Mouse (Mus musculus): ENCODE results near the gene Gm20388. TPM values are rescaled to one million over a fixed set of nuclear protein-coding genes. Genes with fewer than 3 reads are reported as not detected.

Gm20388 gene
- polyA plus RNA-seq, 1 experiment = 10.6 TPM

DNA sequence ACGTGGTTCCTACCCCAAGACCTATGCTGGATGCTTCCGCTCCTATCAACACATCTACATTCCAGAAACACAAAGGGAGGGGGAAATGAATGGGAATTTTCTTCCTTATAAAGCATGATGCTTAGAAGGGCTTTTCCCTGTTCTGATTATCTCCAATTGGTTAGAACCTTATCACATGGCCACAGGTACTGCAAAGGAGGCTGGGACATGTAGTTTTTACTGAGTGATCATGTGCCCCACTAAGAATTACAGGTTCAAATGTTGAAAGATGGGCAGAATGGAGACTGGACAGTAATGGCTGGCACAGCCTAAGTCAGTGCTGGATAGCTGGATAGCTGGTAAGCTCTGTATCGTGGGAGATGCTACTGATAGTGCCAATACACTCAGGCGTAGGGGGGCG, 1763.3 kb downstream of the Gm20388 start:
- Histone ChIP-seq H3K4me3 (replicated peaks; ENCODE audit: control insufficient read depth, low read depth, low read length) (no peak overlapping the region), H3K4me1 (ENCODE audit: control insufficient read depth, insufficient read depth, low read length) (no peaks in the 10 kb centered on the region; the same call in 1 of the 2 replicates), H3K27ac (ENCODE audit: control insufficient read depth, insufficient read depth, low read depth, low read length, poor library complexity) (no peak overlapping the region)
- WGBS = 69% methylated on average over 5 of the region's 5 CpGs
- TF ChIP-seq CTCF (IDR thresholded peaks at IDR 0.05; ENCODE audit: control insufficient read depth, insufficient read depth, low read length) (no peak), POLR2A (IDR thresholded peaks at IDR 0.05; ENCODE audit: borderline replicate concordance, control insufficient read depth, low read depth, low read length) (no peak)

DNA sequence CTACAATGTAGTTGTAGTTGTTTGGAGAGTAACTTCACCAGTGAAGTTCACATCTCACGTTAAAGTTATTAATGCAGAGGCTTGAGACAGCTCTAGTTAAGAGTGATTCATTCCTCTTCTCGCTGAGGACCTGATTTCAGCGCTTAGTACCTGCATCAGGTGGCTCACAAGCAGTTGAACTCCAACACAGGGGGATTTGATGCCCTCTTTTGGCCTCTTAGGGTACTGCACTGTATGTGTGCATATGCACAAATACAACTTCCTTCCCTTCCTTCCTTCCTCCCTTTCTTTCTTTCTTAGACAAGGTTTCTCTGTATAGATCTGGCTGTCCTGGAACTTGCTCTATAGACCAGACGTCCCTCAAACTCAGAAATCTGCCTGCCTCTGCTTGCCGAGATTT, 1763.9 kb downstream of the Gm20388 start:
- Histone ChIP-seq H3K4me1 (ENCODE audit: control insufficient read depth, insufficient read depth, low read length) (no peaks in the 10 kb centered on the region), H3K27ac (ENCODE audit: control insufficient read depth, insufficient read depth, low read depth, low read length, poor library complexity) (no peak overlapping the region), H3K4me3 (replicated peaks; ENCODE audit: control insufficient read depth, low read depth, low read length) (no peak overlapping the region)
- WGBS = 57% methylated on average over 5 of the region's 5 CpGs
- TF ChIP-seq CTCF (IDR thresholded peaks at IDR 0.05; ENCODE audit: control insufficient read depth, insufficient read depth, low read length) = no peak
- no peak for TF ChIP-seq POLR2A (IDR thresholded peaks at IDR 0.05; ENCODE audit: borderline replicate concordance, control insufficient read depth, low read depth, low read length)

DNA sequence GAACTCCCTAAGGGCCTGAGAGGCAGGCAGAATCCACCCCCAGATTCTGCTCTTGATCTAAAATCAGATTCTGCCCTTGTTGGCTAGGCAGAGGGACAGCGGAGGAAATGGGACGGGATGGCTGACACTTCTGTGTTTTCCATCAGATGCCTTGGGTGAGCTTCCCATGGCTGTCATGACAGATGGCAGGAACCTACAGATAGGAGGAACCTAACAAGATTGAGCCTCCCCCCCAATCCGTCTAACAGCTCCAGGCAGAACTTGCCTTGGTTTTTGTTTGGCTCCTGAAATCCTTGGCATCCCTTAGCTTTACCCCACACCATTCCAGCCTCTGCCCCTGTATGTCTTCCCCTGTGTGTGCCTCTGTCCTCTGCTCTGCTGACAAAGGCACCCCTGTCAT, 1764.5 kb downstream of the Gm20388 start:
- Histone ChIP-seq H3K27ac (ENCODE audit: control insufficient read depth, insufficient read depth, low read depth, low read length, poor library complexity) (no peak overlapping the region), H3K4me1 (ENCODE audit: control insufficient read depth, insufficient read depth, low read length) (no peaks in the 10 kb centered on the region), H3K4me3 (replicated peaks; ENCODE audit: control insufficient read depth, low read depth, low read length) (no peak overlapping the region)
- 75% methylated on average over 3 of the region's 3 CpGs for WGBS
- no peak for TF ChIP-seq POLR2A (IDR thresholded peaks at IDR 0.05; ENCODE audit: borderline replicate concordance, control insufficient read depth, low read depth, low read length)
- TF ChIP-seq CTCF (IDR thresholded peaks at IDR 0.05; ENCODE audit: control insufficient read depth, insufficient read depth, low read length) = no peak

DNA sequence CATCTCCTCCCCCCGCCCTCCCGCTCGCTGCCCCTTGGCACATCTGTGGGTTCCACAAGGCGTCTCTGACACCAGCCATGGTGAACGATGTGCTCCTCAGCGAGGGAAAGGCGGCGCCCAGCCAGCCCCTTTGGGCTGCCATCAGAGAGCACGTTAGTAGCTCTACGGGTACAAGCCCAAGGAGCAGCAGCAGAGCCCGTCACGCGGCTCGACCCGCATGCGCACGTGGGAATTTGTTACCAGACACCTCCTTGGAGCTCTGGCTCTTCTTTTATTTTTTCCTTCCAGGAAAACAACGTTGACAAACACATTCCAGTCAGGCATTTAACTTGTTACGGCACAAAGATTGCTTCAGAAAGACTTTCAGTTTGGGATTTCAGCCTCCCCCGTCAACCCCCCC, 1765.1 kb downstream of the Gm20388 start:
- Histone ChIP-seq H3K27ac (ENCODE audit: control insufficient read depth, insufficient read depth, low read depth, low read length, poor library complexity) (no peak overlapping the region), H3K4me1 (ENCODE audit: control insufficient read depth, insufficient read depth, low read length) (no peaks in the 10 kb centered on the region), H3K4me3 (replicated peaks; ENCODE audit: control insufficient read depth, low read depth, low read length) (no peak overlapping the region)
- WGBS = 58% methylated on average over 20 of the region's 20 CpGs
- TF ChIP-seq POLR2A (IDR thresholded peaks at IDR 0.05; ENCODE audit: borderline replicate concordance, control insufficient read depth, low read depth, low read length) (no peak), CTCF (IDR thresholded peaks at IDR 0.05; ENCODE audit: control insufficient read depth, insufficient read depth, low read length) (no peak)

DNA sequence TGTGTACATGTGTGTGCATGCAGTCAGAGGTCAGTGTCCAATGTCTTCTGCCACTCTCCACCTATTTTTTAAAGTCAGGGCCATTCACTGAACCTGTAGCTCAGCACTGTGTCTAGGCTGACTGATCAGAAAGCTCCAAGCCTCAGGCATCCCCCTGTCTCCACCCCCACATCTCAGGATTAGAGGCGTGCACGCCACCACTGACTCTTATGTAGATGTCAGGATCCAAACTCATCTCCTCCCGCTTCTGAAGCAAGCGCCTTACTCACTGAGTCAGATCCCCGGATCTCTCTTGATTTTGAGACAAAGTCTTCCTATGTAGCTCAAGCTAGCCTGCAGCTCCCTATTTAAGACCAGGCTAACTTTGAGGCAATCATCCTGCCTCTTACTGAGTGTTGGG, 1768.1 kb downstream of the Gm20388 start:
- H3K4me1 ChIP-seq (ENCODE audit: control insufficient read depth, insufficient read depth, low read length) = no peaks in the 10 kb centered on the region
- H3K4me3 ChIP-seq (replicated peaks; ENCODE audit: control insufficient read depth, low read depth, low read length) = no peak overlapping the region
- 71% methylated on average over 5 of the region's 5 CpGs for WGBS
- no peak for TF ChIP-seq POLR2A (IDR thresholded peaks at IDR 0.05; ENCODE audit: borderline replicate concordance, control insufficient read depth, low read depth, low read length)
- no peak for TF ChIP-seq CTCF (IDR thresholded peaks at IDR 0.05; ENCODE audit: control insufficient read depth, insufficient read depth, low read length)
- no peak overlapping the region for H3K27ac ChIP-seq (ENCODE audit: control insufficient read depth, insufficient read depth, low read depth, low read length, poor library complexity)

DNA sequence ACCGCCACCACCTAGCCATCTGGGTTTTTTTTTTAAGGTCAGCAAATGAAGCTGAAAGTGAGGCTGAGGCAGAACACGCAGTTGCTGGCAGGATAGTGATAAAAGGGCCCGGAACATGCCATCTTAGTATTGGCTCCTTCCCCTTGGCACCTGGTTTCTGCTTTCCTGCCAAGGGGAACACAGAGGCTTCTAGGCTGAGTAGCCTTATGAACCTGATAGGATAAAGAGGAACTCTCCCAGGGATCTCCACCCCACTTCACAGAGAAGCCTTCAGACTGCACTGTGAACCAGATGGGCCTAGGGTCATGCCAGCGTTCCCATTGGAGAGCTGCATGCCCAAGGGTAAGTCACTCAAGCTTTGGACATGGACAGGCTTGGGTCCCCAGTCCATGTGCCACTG, 1770.3 kb downstream of the Gm20388 start:
- no peaks in the 10 kb centered on the region for H3K4me1 ChIP-seq (ENCODE audit: control insufficient read depth, insufficient read depth, low read length)
- H3K4me3 ChIP-seq (replicated peaks; ENCODE audit: control insufficient read depth, low read depth, low read length) = no peak overlapping the region
- 76% methylated on average over 4 of the region's 4 CpGs for WGBS
- no peak for TF ChIP-seq CTCF (IDR thresholded peaks at IDR 0.05; ENCODE audit: control insufficient read depth, insufficient read depth, low read length)
- TF ChIP-seq POLR2A (IDR thresholded peaks at IDR 0.05; ENCODE audit: borderline replicate concordance, control insufficient read depth, low read depth, low read length) = no peak
- H3K27ac ChIP-seq (ENCODE audit: control insufficient read depth, insufficient read depth, low read depth, low read length, poor library complexity) = no peak overlapping the region

DNA sequence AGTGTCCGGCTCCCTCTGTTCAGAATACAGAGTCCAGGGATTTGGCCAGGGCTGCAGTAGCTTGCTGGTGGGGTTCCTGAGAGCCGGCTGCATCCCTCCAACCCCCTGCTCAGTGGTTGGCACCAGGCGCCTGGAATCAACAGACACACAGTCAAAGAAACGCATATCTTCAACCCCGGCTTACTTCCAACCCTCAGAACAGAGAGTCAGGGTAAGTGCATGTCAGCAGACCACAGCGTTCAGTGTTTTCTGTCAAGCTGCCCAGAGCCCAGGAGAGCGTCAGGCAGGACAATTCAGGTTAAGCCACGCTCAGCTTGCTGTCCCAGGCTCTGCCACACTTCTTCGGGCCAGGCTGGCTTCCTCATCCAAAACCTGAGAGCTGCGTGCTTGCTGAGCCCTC, 1770.8 kb downstream of the Gm20388 start:
- no peak for TF ChIP-seq CTCF (IDR thresholded peaks at IDR 0.05; ENCODE audit: control insufficient read depth, insufficient read depth, low read length)
- Histone ChIP-seq H3K4me3 (replicated peaks; ENCODE audit: control insufficient read depth, low read depth, low read length) (no peak overlapping the region), H3K4me1 (ENCODE audit: control insufficient read depth, insufficient read depth, low read length) (no peaks in the 10 kb centered on the region), H3K27ac (ENCODE audit: control insufficient read depth, insufficient read depth, low read depth, low read length, poor library complexity) (no peak overlapping the region)
- 61% methylated on average over 10 of the region's 10 CpGs for WGBS

DNA sequence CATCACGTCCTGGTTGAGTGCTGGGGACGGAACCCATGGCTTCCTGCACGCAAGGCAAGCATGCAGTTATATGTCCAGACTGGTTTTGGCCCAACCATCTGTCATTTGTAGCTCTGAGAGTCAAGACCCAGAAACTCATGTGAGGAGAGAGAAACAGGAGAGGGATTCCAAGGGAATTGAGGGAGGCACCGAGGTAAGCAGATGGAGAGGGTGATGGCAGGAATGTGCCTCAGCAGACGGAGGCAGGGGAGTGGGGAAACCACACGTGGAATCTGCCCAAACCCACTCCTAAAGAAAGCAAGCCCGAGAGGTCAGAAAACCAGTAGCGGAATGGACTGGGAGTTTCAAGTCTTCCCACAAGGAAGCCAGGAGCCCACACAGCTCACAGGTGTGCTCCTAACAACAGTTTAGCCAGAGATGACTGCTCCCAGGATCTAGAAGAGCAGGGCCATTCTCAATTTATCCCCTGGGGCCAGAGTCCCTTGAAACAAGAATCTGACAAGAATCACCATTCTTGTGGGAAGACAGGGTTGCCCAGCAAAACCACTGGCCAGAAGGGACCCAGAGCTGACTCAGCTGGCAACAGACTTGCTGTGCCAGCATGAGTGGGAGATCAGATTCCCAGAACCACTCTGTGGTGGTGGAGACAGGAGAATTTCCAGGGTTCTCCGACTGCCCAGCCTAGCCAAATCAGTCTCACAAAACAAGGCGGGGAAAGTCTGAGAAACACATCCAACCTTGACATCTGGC, 1772.6 kb downstream of the Gm20388 start:
- 71% methylated on average over 10 of the region's 10 CpGs for WGBS
- H3K4me3 ChIP-seq (replicated peaks; ENCODE audit: control insufficient read depth, low read depth, low read length) = no peak overlapping the region
- no peaks in the 10 kb centered on the region for H3K4me1 ChIP-seq (ENCODE audit: control insufficient read depth, insufficient read depth, low read length)
- no peak for TF ChIP-seq POLR2A (IDR thresholded peaks at IDR 0.05; ENCODE audit: borderline replicate concordance, control insufficient read depth, low read depth, low read length)
- no peak for TF ChIP-seq CTCF (IDR thresholded peaks at IDR 0.05; ENCODE audit: control insufficient read depth, insufficient read depth, low read length)
- H3K27ac ChIP-seq (ENCODE audit: control insufficient read depth, insufficient read depth, low read depth, low read length, poor library complexity) = no peak overlapping the region

DNA sequence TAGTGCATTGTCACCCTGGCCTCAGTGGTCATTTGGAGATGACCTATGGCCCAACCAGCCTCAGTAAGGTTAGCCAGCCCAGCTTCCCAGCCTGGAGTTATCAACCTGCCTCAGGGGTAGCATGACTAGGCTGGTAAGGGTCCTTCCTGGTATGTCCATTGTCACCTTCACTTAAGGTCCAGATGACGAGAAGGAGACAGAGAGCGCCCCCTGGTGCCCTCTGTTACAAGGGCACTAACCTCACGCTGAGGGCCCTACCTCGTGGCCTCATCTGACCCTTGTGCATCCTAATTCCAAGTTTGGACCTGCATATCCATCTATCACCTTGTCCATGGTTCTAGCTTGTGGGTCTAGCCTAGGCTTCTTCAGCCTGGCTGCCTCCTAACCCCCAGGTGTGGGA, 1774.8 kb downstream of the Gm20388 start:
- no peak overlapping the region for H3K4me3 ChIP-seq (replicated peaks; ENCODE audit: control insufficient read depth, low read depth, low read length)
- no peaks in the 10 kb centered on the region for H3K4me1 ChIP-seq (ENCODE audit: control insufficient read depth, insufficient read depth, low read length)
- no peak overlapping the region for H3K27ac ChIP-seq (ENCODE audit: control insufficient read depth, insufficient read depth, low read depth, low read length, poor library complexity)
- peak; percentile 72 for TF ChIP-seq CTCF (IDR thresholded peaks at IDR 0.05; ENCODE audit: control insufficient read depth, insufficient read depth, low read length)
- no peak for TF ChIP-seq POLR2A (IDR thresholded peaks at IDR 0.05; ENCODE audit: borderline replicate concordance, control insufficient read depth, low read depth, low read length)
- 5% methylated on average over 4 of the region's 4 CpGs for WGBS

Data from bone marrow, adult 2 months (tissue).